Mouse (Mus musculus): ENCODE results near the gene Grap.

- TF ChIP-seq USF1 (IDR thresholded peaks at IDR 0.05; ENCODE audit: low read depth) (no peak), CTCF (IDR thresholded peaks at IDR 0.05; ENCODE audit: control insufficient read depth, insufficient read depth, insufficient read length) (no peak), MYOD1 (IDR thresholded peaks at IDR 0.05; ENCODE audit: control insufficient read depth, insufficient read length, low read depth) (no peak)
Observed at GRCm38 (mm10) chr11:61619356-61619755, 33.7 kb upstream of the Grap start.
